Mouse (Mus musculus): Measurements from ENCODE around the gene Rgs8.

Gene Rgs8

DNA sequence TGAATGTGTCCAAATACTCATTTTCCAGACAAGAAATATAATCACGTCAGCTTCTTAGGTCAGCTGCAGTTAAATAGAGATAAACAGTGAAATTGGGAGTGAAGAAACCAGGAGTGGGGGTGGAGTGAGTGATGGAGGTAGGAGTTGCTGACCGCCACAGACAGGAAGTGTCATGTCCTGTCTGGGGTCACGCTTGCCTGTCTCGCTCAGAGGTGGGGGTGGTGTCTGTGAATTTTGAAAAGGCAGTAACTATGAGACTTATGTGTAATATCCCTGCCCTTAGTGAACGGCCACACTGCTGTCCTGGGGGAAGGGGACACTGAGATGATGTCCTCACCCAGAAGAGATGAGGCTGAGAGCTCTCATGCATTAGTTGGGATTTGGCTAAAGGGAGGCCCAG lies 56.6 kb downstream of the Rgs8 start:
- DNase-seq: no peak

DNA sequence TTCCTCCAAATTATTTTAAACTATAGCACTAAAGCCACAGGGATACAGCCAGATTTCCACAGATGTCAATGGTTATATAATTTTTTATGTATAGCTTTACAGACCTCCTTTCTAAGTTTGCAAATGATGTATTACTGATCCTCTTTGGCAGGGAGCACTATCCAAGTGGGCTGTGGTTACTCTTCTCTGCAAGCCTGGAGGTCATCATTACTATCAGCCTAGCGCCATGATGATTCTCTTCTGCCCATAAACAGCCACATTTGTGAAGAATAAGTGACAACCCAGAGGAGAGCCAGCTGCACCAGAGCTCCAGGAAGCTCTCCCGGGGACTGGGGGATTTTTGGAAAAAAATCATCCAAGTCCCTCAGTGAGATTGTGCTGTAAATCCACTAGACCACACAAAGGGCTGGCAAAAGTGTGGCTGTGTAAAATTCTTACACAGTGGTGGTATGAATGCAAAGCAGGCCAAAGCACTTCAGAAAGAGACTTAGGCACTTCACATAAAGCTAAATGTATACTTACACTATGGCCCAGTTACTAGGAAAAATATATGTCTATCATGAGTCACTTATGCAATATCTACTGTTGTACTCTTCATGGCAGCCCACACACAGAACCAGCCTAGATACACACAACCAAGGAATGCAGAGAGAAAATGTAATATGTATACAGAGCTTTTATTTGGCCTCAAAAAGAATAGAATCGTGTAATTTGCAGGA lies 58.9 kb downstream of the Rgs8 start:
- no peak for DNase-seq

GRCm38 (mm10) chr1:153712633-153713032 lies 59.8 kb downstream of the Rgs8 start:
- DNase-seq: no peak

- no peak for DNase-seq
These were observed 65.2 kb downstream of the Rgs8 start for GRCm38 (mm10) chr1:153717990-153718389.

GRCm38 (mm10) chr1:153720935-153721334 lies 68.1 kb downstream of the Rgs8 start:
- no peak for DNase-seq

DNA sequence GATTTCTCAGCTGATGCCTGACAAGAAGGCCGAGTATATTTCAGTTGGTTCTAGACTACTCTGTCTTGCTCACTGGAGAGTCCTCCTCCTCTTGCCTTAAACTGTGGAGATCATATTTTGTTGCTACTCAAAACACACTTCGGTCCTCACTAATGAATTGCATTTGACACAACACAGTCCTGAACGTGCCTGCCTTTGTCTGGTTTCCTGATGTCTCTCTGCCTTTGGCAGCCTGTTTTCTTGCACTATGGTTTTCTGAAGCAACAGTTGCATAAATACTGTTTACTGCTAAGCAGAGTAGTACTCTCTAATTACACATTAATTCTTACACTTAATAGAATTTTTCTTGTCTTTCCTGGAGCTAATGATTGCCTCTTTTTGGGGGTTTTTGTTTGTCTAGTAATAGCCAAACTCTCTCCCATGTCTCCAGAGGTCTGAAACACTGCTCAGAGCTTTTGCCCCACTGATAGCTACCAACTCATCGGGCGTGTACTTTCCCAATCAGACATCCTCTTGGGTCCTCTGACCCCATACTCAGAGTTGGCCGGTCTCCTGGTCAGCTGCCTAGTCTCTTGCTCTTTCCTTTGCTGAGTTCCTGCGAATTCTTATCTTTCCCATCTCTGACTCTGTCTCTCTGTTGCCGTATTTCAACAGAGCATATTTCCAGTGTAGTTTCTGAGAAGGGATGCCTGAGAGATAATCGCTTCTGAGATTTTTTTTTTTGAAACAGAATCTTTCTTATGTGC lies 68.9 kb downstream of the Rgs8 start:
- DNase-seq: no peak

DNA sequence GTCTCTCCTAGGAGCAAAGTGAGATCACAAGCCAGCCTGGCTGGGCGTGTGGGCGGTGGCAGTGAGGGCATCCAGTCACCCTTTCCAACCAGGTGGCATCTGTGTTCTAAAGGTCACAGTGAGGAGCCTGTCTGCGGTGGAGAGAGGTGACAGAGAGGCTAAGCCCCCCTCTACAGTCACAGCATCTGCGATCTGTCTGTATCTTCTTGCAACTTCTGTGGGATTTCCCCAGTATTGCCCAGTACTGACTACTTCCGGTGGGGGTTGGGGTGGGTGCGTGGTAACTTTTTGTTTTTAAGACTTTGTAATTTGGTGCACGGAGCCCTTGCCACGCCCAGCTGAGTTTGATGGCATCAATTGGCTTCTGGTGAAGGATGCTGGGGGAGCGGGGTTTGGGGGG lies 70.6 kb downstream of the Rgs8 start:
- no peak for DNase-seq

GRCm38 (mm10) chr1:153726636-153727035 lies 73.8 kb downstream of the Rgs8 start:
- no peak for DNase-seq

DNA sequence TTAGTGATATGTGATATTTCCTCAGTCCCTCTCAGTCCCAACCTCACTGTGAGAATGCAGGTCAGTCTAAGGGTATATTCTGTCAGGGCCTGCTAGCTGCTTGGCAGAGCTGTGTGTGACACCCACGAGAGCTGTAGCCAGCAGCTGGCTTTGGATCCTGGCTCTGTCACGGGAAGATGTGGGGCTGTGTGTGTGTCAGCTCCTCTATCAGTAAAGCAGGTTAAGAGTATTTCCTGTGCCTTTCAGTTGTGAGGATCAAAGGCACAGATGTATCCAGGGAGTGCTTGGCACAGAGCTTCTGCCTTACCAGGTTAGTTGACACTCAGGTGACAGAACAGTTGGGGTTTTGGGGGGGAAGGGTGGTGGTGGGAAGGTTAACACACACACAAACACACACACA lies 77.0 kb downstream of the Rgs8 start:
- no peak for DNase-seq

DNA sequence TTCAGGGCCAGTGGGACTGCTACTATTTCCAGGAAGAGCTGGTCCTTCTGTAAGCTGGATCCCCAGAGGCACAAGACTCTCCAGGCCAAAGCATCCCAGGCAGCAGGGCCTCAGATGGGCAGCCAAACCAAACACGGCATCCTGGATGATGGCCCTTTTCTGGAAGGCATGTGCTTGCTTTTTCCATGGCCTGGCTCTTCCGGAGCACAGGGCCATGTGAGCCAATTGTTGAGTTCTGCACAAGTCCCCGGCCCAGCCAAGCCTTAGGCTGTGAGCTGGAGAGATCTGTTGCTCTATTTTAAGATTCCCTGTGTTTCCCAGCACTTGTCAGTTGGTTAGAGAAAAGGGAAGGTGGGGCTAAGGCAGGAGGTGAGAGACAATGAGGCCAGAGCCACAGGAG lies 77.8 kb downstream of the Rgs8 start:
- peak; percentile 50 for DNase-seq

GRCm38 (mm10) chr1:153733181-153733580 lies 80.4 kb downstream of the Rgs8 start:
- no peak for DNase-seq

- DNase-seq: no peak
These were observed 82.0 kb downstream of the Rgs8 start for GRCm38 (mm10) chr1:153734866-153735265.

DNA sequence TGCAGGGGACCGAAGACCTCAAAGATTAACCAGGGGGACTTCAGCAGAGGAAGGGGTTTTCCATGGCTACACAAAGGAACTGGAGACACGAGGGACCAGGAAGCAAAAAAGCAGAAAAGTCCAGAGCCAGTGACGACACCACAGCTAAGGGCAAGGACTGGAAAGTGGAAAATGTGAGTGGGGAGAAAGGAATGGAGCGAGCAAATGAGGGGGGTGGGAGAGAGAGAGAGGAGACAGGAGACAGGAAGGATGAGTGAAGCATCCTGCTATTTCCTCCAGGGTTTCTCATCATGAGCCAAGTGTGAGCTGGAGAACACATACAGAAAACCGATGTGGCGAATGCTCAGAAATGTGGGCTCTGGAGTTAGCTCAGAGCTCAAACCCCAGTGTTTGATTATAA lies 83.3 kb downstream of the Rgs8 start:
- no peak for DNase-seq

GRCm38 (mm10) chr1:153737101-153738085 lies 84.6 kb downstream of the Rgs8 start:
- no peak for DNase-seq

DNA sequence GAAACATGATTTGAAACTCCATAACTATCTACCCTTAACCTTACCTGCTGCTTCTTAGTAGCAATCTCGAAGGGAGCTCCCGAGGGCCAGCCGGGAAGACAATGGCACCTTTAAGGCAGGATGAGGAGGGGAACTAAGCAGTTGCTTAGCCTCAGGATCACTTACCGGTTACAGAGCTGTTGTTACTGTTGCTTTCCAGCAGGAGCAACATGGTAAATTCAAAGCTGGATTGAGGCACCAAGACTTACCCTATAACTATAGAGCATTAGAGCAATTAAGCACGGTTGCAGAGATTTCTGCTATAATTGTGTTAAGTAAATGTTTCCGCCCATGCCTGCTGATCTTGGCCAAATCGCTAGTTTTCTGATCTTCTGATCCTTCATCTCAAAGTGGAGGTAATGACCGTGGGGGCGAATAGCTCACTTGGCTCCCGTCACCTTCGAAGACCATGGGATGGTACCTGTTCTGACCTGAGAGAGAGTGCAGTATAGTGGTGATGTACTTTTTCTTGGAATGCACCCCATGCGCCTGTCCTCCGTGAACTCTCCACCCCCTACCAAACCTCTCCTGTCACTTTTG lies 86.7 kb downstream of the Rgs8 start:
- DNase-seq: no peak

- DNase-seq: peak; percentile 57
These were observed 87.3 kb downstream of the Rgs8 start, which contains the start of gene Rgs16 for GRCm38 (mm10) chr1:153740145-153740544. Rgs16 (plus strand) TSS chr1:153740349.

DNA sequence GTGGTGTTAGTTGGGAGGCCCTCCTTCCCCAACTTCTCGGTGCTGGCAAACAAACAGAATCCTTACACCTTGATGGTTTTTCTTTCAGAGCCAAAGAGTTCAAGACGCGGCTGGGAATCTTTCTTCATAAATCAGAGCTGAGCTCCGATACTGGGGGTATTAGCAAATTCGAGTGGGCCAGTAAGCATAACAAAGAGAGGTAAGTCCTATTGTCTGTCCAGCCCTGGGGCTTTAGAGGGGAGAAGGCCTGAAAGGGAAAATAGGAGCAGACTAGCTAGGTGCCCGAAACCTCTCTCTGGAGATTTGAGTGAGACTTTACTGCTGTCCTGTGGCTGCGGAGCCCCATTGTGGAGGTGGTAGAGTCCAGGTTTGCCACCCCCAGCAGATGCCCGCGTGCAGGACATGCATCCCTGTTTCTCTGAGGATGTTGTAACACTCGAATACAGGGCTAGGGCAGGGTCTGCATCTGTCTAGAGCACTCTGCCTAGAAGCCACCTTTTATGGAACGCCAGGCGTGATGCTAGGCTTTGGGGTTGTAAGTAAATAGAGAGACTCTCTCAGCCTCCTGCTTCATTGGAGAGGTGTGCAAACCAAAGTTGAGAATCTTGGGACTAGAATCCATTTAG lies 88.1 kb downstream of the Rgs8 start:
- DNase-seq: no peak

GRCm38 (mm10) chr1:153741551-153742316 lies 88.9 kb downstream of the Rgs8 start:
- no peak for DNase-seq

DNA sequence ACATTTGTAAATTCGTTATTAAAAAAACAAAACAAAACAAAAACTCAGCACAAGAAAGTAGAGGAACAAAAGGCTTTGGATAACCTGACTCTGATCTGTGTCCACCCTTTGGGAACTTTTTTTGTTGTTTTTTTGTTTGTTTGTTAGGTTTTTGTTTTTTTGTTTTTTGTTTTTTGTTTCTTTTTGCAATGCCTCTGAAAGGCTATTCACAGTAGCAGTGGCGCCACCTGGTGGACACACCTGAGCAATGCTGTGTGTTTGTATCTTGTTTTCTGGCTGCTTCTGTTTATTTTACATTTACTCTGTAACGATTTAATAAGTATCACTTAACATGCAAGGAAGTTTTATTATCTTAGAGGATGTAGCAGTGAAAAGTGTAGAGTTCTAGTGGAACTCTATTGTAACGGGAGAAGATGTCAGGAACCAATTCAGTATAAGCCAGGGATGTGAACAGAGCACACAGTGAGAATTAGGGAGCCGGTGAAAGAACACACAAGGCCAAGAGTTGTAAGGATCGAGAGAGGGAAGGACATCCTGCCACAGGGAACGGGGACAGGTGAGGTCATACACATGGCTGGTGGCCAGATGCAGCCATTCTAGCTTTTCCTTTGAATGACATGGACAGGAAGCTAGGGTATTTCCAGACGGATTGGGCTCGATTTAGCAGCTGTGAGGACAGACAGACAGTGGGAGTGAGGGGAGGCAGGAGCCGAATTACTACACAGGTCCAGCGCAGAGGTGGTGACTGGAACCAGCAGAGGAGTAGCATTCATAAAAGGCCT lies 89.7 kb downstream of the Rgs8 start:
- DNase-seq: peak; percentile 45

- DNase-seq: no peak
These were observed 93.4 kb downstream of the Rgs8 start for GRCm38 (mm10) chr1:153746119-153746670.

All from kidney, adult 11 months (tissue).